Mouse (Mus musculus) forebrain, postnatal 0 days (tissue): ENCODE measurements around the gene Immp2l. TPM values are rescaled to one million over a fixed set of nuclear protein-coding genes. Genes with fewer than 3 reads are reported as not detected.
"Not testable (repeated sequence)": the region's sequence is repeated elsewhere in the genome, so short reads cannot be mapped to it uniquely, and the experiment has no call there.

Experiments
- ATAC-seq: fragments of 200-750 bp; cut with Nextera tagmentation; 2 replicates; pipeline ENCODE4 v1.8.0; 2017; ENCODE audit warnings: mild to moderate bottlenecking, moderate library complexity
- DNase-seq: peaks from one replicate; pipeline ENCODE4 v3.0.0-alpha.2; 2015
- H3K27ac ChIP-seq: fragments of 300-500 bp; sonication (generic); 2 replicates; pipeline ENCODE4 v1.5.1; 2014; ENCODE audit warnings: low read depth, mild to moderate bottlenecking, antibody characterized with exemption, low read length, moderate library complexity, mixed read lengths
- H3K27me3 ChIP-seq: fragments of 300-500 bp; sonication (generic); 2 replicates; pipeline ENCODE4 v1.6.1; 2014; ENCODE audit warnings: mild to moderate bottlenecking, low read length, mixed read lengths; ENCODE audit not compliant: insufficient read depth
- H3K36me3 ChIP-seq: fragments of 300-500 bp; sonication (generic); 2 replicates; pipeline ENCODE4 v1.6.1; 2014; ENCODE audit warnings: mild to moderate bottlenecking, moderate library complexity; ENCODE audit not compliant: insufficient read depth
- H3K4me1 ChIP-seq: fragments of 300-500 bp; sonication (generic); 2 replicates; pipeline ENCODE4 v1.6.1; 2014; ENCODE audit warnings: antibody characterized with exemption; ENCODE audit not compliant: insufficient read depth
- H3K4me2 ChIP-seq: fragments of 300-500 bp; sonication (generic); 2 replicates; pipeline ENCODE4 v1.6.1; 2014; ENCODE audit warnings: low read depth, mild to moderate bottlenecking, moderate library complexity
- H3K4me3 ChIP-seq: fragments of 300-500 bp; sonication (generic); 2 replicates; pipeline ENCODE4 v1.5.1; 2014; ENCODE audit warnings: low read depth, low read length, mixed read lengths
- H3K9ac ChIP-seq: fragments of 300-500 bp; sonication (generic); 2 replicates; pipeline ENCODE4 v1.6.1; 2014; ENCODE audit warnings: mild to moderate bottlenecking
- H3K9me3 ChIP-seq: fragments of 300-500 bp; sonication (generic); 2 replicates; pipeline ENCODE4 v1.6.1; 2016; ENCODE audit warnings: low read length
- CTCF ChIP-seq: sonication (generic); IDR thresholded peaks from 2 replicates; pipeline ENCODE4 v1.5.1; 2016; ENCODE audit warnings: antibody characterized with exemption, control low read depth, low read depth
- WGBS: fragments of 180-500 bp; shearing (Covaris S2); extraction: QIAGEN DNeasy Blood & Tissue Kit; methylation state at CpG from one replicate; pipeline ENCODE4 v1.1.7; 2014; 5-methylcytosine and 5-hydroxymethylcytosine counted together
- polyA plus RNA-seq: library from polyadenylated mRNA; unstranded; fragments of >200 nt; fragmentation: Nextera tagmentation; extraction: Ambion mirVana; gene quantifications from 2 replicates; pipeline ENCODE4 v1.2.1, GENCODE M21; 2015
- total RNA-seq: library from RNA; depleted of rRNA; stranded (reverse); fragments of >200 nt; gene quantifications from 2 replicates; pipeline ENCODE4 v1.2.3, GENCODE M21; 2014

Gene Immp2l
- total and polyA plus RNA-seq, 2 experiments from 2014 or later: 5.9 to 19.4 TPM

- H3K4me1 ChIP-seq: no peaks in the 10 kb centered on the region
- H3K27me3 ChIP-seq: no peaks in the 10 kb centered on the region
- H3K4me3 ChIP-seq: no peak overlapping the region
- no peak overlapping the region for H3K9ac ChIP-seq
- ATAC-seq: no peak
- no peak for DNase-seq
- H3K36me3 ChIP-seq: no peaks in the 10 kb centered on the region
- H3K4me2 ChIP-seq: no peak overlapping the region
- TF ChIP-seq CTCF: no peak
- H3K9me3 ChIP-seq: no peaks in the 10 kb centered on the region
- no peak overlapping the region for H3K27ac ChIP-seq
- 86% methylated on average over 7 of the region's 7 CpGs for WGBS
Measured at GRCm38 (mm10) chr12:41831731-41832130, 807.8 kb downstream of the Immp2l start.

- WGBS: 89% methylated on average over 2 of the region's 2 CpGs
- DNase-seq: no peak
- H3K4me2 ChIP-seq: no peak overlapping the region
Measured at GRCm38 (mm10) chr12:41834646-41835045, 810.8 kb downstream of the Immp2l start.

GRCm38 (mm10) chr12:41838334-41838847, 814.5 kb downstream of the Immp2l start:
- H3K4me2 ChIP-seq: no peak overlapping the region
- H3K4me1 ChIP-seq: no peaks in the 10 kb centered on the region
- H3K36me3 ChIP-seq: no peaks in the 10 kb centered on the region
- DNase-seq (no peak), ATAC-seq (no peak)
- H3K9me3 ChIP-seq: no peaks in the 10 kb centered on the region
- no peak overlapping the region for H3K9ac ChIP-seq
- WGBS: 71% methylated on average over 6 of the region's 6 CpGs
- TF ChIP-seq CTCF: no peak
- H3K4me3 ChIP-seq: no peak overlapping the region
- no peaks in the 10 kb centered on the region for H3K27me3 ChIP-seq
- no peak overlapping the region for H3K27ac ChIP-seq

More at GRCm38 (mm10) chr12:41834646-41835045, 810.8 kb downstream of the Immp2l start:
- no peaks in the 10 kb centered on the region for H3K27me3 ChIP-seq
- no peak overlapping the region for H3K4me3 ChIP-seq
- no peak for ATAC-seq
- H3K4me1 ChIP-seq: no peaks in the 10 kb centered on the region
- no peak overlapping the region for H3K9ac ChIP-seq
- no peak overlapping the region for H3K27ac ChIP-seq
- H3K9me3 ChIP-seq: no peaks in the 10 kb centered on the region
- no peak for TF ChIP-seq CTCF
- no peaks in the 10 kb centered on the region for H3K36me3 ChIP-seq

GRCm38 (mm10) chr12:41839241-41839640, 815.4 kb downstream of the Immp2l start:
- Histone ChIP-seq H3K4me1 (no peaks in the 10 kb centered on the region), H3K9ac (no peak overlapping the region), H3K27ac (no peak overlapping the region), H3K4me2 (no peak overlapping the region), H3K27me3 (no peaks in the 10 kb centered on the region), H3K36me3 (no peaks in the 10 kb centered on the region), H3K4me3 (no peak overlapping the region), H3K9me3 (no peaks in the 10 kb centered on the region)
- TF ChIP-seq CTCF: no peak
- DNase-seq (no peak), ATAC-seq (no peak)
- WGBS: 83% methylated on average over 2 of the region's 2 CpGs

GRCm38 (mm10) chr12:41842694-41843329, 818.9 kb downstream of the Immp2l start:
- H3K27ac ChIP-seq: no peak overlapping the region
- H3K36me3 ChIP-seq: no peaks in the 10 kb centered on the region
- H3K4me1 ChIP-seq: no peaks in the 10 kb centered on the region
- ATAC-seq (no peak), DNase-seq (no peak)
- no peak overlapping the region for H3K4me3 ChIP-seq
- no peak overlapping the region for H3K9ac ChIP-seq
- no peak overlapping the region for H3K4me2 ChIP-seq
- no peaks in the 10 kb centered on the region for H3K9me3 ChIP-seq
- 16% methylated on average over 6 of the region's 6 CpGs for WGBS
- no peaks in the 10 kb centered on the region for H3K27me3 ChIP-seq
- no peak for TF ChIP-seq CTCF

GRCm38 (mm10) chr12:41851896-41852470, 828.1 kb downstream of the Immp2l start:
- DNase-seq (no peak), ATAC-seq (no peak)
- no peaks in the 10 kb centered on the region for H3K36me3 ChIP-seq
- no peak overlapping the region for H3K9ac ChIP-seq
- WGBS: 90% methylated on average over 7 of the region's 7 CpGs
- H3K4me1 ChIP-seq: no peaks in the 10 kb centered on the region
- H3K27ac ChIP-seq: no peak overlapping the region
- H3K4me2 ChIP-seq: no peak overlapping the region
- H3K9me3 ChIP-seq: no peaks in the 10 kb centered on the region
- TF ChIP-seq CTCF: no peak
- H3K4me3 ChIP-seq: no peak overlapping the region
- no peaks in the 10 kb centered on the region for H3K27me3 ChIP-seq

- H3K4me1 ChIP-seq, H3K36me3 ChIP-seq, H3K4me2 ChIP-seq, H3K9ac ChIP-seq, DNase-seq, H3K9me3 ChIP-seq, H3K4me3 ChIP-seq, H3K27me3 ChIP-seq, H3K27ac ChIP-seq, ATAC-seq: not testable (repeated sequence)
- WGBS: 46% methylated on average over 5 of the region's 5 CpGs
Measured at GRCm38 (mm10) chr12:41859652-41860051, 835.8 kb downstream of the Immp2l start.
